Mouse (Mus musculus) mouse embryonic stem cell (cell line): ENCODE measurements around the gene Tep1.
"Not testable (repeated sequence)": the region's sequence is repeated elsewhere in the genome, so short reads cannot be mapped to it uniquely, and the experiment has no call there.

Experiments
- in situ Hi-C, 2 experiments: fragments of 300-500 bp; cut with MboI; formaldehyde crosslinking; loops; 1 replicate in 1 of 2; 3 replicates in 1 of 2; pipeline ENCODE4 v1.14.3; 2019 to 2020; ENCODE audit warnings: low sequenced_read_pairs in 2 of 2, low pct_unique_long_range_greater_than_20kb in 1 of 2, mixed read lengths in 1 of 2; ENCODE audit not compliant: unreplicated experiment in 1 of 2

The Tep1 gene

DNA sequence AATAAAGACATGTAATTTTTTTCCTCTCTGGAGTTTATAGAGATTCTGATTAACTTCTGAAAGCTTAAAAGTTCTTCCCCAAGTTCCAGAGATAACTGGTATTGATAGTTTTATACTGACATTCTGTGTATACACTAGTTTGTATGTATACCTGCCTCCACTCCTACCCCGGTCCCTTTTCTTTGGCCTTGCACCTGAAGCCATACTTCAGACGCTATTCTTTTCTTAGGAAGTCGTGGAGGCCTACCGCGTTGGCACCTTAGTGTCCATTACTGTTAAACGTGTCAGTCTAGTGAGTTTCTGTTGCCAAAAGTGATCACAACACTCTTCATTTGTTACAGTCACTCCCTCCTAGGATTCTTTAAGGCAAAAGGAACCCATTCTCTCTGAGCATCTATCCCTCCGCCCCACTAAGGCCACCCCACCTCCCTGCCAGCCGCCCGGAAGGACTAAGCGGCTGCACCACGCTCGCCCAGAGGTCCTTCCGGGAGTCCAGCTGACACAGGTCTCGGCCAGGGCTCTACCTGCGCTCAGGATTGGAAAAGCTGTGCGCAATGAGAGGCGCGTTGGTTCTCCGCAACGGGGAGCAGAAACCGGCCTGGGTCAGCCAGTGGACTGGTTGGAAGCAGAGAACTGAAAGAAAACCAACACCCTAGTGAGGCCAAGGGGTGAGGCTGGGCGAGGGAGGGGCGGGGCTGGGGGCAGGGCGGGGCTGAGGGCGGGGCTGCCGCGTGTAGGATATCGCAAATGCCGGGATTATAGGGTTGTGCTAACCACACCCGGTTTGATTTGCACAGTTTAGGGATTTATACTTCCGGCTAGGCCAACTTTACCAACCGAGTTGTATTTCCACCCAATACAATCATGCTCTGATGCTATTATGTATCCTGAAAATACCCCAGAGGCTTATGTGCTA, at the start of gene Tep1:
Tep1 (minus strand) TSS at position 672 of the 916 bp plus-strand sequence.
- in situ Hi-C loops: no loop called here

DNA sequence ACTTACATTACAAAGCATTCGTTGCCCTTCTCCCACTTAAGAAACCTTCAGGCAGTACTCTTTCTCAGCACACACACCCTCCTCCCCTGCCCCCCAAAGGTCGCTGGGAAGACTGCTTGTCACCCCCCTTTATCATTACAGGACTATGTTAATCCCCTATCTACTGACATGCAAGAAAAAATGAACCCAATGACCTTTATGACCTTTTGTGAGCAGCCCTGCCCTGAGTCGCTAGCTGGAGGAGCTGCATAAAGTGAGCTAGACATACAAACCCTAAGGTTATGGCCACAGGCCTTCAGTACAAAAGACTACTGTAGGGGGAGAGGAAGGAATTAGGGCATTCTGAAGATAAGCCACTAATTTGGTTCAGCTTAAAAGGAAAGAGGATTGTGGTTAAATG, 41.0 kb upstream of the Tep1 start:
- in situ Hi-C loops: no loop called here

DNA sequence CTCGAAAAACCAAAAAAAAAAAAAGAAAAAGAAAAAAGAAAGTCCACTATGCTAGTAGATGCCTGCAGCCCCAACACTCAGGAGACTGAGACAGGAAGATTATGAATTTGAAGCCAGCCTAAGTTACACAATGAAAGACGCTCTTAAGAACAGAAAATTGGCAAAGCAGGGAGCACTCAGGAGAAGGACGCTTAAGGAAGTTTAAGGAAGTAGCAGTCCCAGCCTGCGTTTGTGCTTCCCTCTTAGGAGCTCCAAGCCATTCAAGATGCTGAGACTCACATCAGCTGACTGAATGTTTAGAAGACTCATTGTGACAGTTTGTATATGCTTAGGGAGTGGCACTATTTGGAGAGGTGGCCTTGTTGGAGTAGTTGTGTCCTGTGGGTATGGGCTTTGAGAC, 37.8 kb upstream of the Tep1 start:
- in situ Hi-C loops: no loop called here

DNA sequence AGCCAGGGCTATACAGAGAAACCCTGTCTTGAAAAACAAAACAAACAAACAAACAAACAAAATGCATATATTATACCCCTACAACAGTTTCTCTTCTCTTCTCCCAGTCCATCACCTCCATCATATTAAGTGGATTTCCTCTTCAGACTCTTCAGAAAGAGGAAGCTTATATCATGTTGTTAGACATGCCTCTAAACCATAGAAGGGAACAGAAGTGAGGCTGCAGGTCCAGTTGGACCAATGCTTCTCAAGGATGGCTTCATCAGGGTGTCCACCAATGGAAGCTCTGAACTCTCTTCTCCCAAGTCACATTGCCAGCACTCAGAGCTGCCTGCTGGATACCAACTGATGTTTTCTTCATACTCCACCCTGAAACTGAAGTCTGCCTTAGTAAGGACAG, 35.0 kb upstream of the Tep1 start:
- in situ Hi-C loops: not testable (repeated sequence)

DNA sequence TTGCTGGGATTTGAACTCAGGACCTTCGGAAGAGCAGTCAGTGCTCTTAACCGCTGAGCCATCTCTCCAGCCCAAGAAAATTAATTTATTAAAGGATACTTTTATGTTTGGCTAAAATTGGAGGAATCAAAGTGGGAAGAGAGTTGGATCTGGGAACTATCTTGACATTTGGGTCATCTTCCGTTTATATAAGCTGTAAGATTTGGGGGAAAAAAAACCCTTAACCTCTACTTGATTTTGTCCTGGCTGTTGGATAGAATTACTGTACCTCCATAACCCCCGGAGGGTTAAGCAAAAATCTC, 34.4 kb upstream of the Tep1 start:
- in situ Hi-C loops: no loop called here

DNA sequence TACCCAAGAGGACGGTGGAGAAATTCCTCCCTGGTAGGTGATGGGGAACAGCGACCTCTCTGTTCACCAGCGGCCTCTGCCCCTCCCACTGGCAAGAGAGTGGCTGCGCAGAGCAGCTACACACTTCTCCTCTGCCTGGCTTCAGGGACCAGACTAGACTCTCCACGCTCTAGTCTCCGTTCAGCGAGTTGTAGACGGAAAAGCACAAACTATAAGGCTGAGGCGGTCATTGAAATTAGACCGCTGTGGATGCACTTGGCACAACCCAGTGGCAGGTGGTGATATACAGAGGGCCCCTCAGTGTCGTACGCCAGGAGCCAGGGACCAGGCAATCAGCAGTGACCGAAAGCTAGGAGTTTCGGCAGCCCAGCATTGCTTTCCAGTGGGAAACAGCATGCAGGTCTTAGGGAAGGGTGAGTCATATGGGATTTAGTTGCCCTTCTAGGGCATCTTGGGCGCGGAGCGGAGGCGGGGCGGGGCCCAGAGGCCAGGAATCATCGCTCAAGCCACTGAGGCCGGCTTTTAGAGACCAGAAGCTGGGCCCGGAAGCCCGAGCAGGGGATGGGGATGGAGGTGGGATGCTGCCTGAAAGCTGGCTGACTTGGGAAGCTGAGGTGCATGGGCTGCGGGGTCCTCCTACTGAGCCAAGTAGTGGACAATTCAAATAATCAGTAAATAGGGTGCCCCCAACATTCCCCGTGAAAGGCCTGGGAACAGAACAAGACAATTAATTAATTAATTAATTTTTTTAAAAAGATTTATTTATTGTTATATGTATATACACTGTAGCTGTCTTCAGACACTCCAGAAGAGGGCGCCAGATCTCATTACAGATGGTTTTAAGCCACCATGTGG, 33.8 kb upstream of the Tep1 start:
- in situ Hi-C loops: no loop called here

DNA sequence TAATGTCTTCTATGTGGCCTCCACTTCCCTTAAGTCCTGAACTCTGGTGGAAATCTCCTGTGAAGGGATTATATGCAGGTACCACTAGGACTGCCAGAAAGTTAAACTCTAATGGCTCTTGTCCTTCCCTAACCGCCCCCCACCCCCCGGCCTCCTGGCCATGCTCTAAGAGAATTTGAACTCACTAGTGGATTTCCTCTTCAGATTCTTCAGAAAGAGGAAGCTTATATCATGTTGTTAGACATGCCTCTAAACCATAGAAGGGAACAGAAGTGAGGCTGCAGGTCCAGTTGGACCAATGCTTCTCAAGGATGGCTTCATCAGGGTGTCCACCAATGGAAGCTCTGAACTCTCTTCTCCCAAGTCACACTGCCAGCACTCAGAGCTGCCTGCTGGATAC, 27.6 kb upstream of the Tep1 start:
- in situ Hi-C loops: not testable (repeated sequence)

DNA sequence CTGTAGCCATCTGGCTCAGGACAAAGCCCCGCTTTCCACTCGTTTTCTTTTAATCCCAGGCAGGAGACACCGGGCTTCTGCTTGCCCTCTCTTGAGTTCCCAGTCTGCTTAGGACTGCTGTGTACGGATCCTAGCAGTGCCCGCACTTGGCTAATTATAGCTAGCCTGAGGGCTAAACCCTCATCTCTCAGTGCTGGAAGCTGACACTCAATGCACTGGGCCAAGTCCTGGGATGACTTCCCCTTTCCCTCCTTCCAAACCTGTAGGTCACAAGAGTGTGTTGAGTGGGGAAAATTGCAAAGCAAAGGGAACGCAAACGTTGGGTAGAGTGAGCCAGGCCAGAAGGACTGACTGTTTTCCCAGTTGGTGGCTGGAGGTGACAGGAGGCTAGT, 27.0 kb upstream of the Tep1 start, which contains the start of gene Klhl33:
Klhl33 (minus strand) TSS at position 134 of the 392 bp plus-strand sequence.
- in situ Hi-C loops: no loop called here

DNA sequence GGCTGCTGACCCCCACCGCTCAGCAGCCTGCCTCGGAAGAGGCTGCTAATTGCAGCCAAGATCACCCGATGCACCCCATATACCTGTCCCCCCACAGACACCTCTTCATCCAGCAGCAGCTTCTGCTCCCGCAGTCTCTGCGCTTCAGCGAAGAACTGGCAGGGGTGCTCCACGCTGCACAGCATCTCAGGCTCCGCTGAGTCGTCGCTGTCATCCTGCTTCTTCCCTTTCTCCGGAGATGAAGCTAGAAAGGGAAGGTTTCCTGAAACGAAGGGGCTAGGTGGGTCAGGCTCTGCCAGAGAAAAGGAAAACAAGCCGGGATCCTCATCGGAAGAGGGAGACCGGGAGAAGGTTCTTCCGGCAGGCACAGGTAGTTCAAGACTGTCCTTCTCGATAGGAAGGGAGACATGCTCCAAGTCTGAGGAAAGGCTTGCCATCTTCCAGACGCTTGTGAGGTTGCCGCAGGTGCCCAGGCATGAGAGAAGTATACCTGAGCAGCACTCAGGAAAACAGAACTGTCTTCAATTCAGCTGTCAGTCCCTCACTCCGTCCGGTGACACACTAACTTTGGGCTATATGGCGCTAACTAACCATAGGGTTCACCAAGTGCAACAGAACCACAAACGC, 26.5 kb upstream of the Tep1 start:
- in situ Hi-C loops: no loop called here

DNA sequence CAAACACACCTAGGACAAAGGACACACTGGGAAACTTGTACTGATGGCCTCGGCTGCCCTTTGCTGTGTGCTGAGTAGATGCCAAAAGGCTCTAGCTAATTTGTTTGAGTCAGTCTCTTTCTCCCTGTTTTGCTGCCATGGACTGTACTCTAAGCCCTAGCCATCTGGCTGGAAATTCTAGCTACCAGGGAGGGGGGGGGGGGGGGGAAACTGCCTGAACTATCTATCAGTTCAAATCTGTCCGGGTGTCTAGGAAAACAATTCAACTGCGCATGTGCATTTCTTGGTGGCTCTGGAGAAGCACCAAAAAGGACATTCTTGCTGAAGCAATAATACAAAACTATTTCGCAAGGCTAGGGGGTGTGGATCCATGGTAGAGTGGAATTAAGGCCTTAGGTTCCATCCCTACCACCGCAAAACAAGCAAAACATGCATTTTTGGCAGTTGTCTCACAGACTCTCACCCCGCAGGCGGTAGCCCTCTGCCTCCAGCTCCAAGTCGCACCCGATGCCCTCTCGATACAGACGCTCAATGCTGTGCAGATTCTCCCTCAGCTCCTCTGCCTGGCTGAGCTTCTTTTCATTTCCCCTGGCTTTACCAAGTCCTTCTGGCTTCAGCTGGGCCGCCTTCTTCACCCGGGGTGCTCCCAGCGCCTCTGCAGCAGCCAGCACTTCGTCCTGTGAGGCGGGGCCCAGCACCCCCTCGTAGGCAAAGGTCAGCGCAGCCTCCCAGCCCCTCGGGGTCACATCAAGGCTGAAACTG, 25.8 kb upstream of the Tep1 start:
- in situ Hi-C loops: no loop called here

DNA sequence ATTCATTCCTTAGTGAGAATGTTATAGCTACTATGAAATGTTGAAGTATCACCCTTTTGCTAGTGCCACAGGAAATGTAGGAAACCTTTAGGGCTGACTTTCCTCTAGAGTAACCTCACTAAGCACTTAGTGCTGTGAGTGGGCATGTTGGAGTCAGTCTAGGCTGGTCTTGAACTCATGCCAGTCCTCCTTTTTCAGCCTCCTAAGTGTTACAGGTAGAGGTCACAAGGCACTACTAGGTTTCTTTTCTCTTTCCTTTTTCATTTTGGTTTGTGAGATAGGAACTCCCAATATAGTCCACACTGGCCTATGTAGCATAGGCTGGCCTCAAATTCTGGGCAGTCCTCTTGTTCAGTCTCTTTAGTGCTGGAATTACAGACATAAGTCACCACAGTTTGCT, 25.0 kb upstream of the Tep1 start:
- in situ Hi-C loops: no loop called here

DNA sequence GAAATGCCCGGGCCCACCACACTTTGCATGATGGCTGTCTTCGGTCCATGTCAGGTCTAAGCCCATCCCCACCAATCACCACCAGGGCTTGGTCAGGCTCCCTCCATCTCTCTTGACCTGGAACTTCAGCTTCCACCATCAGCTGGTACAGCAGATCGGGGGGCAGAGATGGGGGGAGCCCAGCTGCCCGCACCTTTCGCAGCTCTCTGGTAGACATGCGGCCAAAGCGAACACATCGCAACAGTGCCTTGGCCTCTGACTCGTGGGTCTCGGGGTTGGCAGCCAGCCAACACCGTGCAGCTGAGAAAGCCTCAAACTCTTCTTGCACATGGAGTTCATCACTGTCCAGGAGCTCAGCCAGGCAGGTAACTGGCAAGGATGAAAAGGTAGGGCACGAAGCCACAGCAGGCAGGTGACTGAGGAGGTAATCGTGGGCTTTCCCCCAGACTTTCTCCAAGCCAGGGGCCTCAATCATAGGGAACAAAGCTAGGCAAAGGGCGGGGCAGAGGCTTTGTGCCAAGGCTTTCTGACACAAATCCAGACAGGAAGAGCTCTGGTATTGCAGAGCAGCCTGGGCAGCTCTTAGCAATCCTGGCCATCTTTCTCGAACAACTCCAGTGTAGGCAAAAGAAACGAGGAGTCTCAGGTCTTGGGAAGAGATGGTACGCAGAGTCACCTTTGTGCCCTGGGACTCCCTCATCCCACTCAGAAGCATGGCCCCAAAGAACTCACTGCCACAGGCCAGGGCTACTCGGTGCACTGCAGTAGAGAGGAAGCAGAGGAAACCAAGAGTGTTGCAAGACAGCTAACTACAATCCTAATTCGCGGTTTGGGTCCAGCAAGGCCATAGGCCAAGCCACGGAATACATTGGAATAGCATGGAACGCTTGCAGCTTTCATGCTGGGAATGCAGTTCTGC, 22.4 kb upstream of the Tep1 start:
- in situ Hi-C loops: no loop called here

DNA sequence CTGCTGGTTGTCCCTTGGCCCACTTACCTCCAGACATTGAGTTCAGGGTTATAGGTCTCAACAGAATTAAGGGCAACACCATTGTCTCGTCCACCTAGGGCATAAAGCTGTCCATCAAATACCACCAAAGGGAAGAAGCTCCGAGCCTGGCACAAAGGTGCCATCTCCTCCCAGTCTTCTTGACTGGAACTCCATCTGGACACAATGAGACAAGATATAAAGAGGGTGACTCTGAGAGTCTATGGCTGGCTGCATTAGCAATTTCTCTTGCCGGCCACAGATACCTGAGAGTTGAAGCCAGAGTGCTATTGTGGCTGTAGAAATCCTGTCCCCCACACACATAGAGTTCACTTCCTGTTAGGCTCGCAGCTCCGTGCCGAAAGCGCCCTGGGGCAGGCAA, 21.7 kb upstream of the Tep1 start:
- in situ Hi-C loops: no loop called here

DNA sequence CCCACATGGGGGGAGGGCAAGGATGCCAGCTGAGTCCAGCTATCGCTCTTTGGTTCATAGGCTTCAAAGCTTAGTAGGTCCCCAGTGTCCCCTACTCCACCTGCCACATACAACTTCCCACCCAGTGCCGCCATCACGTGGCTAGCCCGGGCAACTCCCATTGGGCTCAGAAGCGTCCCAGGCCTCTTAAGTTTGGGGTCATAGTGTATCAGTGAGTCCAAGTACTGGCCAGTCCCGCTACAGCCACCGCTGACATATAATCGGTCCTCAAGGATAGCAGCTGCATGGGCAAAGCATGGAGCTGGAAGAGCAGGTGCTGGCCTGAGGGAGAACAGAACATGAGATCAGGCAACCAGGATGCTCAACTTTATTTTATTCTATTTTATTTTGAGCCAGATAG, 21.3 kb upstream of the Tep1 start:
- in situ Hi-C loops: no loop called here

DNA sequence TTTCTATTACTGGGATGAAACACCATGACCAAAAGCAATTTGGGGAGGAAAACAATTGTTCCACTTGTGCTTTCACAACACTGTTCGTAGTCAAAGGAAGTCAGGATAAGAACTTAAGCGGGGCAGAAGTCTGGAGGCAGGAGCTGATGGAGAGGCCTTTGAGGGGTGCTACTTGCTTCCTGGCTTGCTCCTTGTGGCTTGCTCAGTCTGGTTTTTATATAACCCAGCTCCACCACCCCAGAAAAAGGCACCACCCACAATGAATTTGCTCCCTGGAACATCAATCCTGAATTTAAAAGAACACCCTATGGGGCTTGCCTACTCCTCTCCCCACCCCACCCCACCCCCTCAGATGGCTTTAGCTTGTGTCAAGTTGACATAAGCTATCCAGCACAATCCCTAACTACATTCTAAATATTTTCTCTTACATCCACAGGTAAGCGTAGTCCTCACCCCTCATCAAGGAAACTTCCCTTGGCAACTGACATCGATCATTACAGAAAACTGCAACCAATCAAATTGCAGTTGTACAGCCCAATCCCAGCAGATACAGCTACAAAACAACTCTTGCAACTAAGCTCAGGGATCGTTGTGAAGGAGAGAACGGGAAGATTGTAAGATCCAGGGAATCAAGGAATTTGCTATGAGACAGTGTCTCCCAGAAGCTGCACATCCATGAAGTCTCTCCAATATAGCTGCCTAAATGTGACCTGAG, 6.0 kb upstream of the Tep1 start:
- in situ Hi-C loops: no loop called here

DNA sequence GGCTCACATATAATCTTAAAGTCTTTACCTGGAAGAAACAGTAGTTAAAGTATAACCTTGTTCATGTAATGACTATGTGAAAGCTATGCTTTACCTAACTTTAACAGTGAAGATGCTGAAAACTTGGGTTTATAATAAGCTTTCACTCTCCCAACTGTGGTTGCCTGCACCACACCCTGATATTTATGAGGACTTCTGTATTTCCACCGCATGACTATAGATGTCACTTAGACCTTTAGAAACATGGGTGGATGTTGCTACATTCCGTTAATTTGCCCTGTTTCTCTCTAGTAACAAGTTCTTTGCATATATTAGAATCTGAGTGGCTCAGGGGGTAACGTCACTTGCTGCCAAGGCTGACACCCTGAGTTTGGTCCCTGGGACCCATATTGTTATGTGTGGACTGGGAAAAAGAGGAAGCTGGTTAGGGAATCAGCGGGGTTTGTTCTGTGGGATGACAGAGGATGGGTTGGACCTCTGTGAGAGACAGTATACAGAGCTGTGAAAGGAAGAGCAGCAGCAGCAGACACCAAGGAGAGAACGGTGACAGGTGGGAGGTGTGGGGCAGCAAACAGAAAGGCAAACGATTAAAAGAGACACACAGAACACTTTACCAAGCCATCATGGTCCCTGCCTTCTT, 5.4 kb upstream of the Tep1 start:
- in situ Hi-C loops: no loop called here

DNA sequence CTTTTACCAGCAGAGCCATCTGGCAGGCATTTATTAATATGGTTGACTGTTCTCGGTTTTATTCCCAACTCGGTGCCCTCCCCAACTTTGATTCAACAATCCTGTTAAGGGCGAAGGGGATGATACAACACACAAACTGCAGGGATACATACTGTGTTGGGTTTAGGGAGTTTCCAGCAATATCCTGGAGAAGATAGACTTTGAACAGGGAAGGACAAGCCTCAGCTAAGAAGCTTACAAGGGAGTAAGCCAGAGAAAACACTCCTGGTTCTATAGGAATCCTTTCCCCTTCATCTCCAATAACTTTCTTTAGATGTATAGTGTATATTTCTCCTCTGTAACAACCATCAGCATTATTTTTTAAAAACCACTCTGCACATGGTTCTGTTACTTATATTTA, 4.8 kb upstream of the Tep1 start:
- in situ Hi-C loops: no loop called here
